Mouse (Mus musculus) heart, embryonic 10.5 days (tissue): ENCODE measurements at regions not wholly inside any gene's neighbourhood (a gene's known extent, or its start where the extent isn't known, plus 50 kb on each side); places are given as distances from the start of the nearest gene placed in this dataset.
"Not testable (repeated sequence)": the region's sequence is repeated elsewhere in the genome, so short reads cannot be mapped to it uniquely, and the experiment has no call there.

ENCODE experiments used
- DNase-seq: peaks from one replicate; pipeline ENCODE4 v3.0.0-alpha.2; 2017; ENCODE audit warnings: low spot score
- H3K27ac ChIP-seq: fragments of 300-500 bp; sonication (generic); 2 replicates; pipeline ENCODE4 v1.5.1; 2016; ENCODE audit warnings: mild to moderate bottlenecking
- H3K27me3 ChIP-seq: fragments of 300-500 bp; sonication (generic); 2 replicates; pipeline ENCODE4 v1.6.1; 2016; ENCODE audit warnings: mild to moderate bottlenecking; ENCODE audit not compliant: poor library complexity, insufficient read depth, severe bottlenecking
- H3K36me3 ChIP-seq: fragments of 300-500 bp; sonication (generic); 2 replicates; pipeline ENCODE4 v1.6.1; 2016; ENCODE audit warnings: mild to moderate bottlenecking, moderate library complexity
- H3K4me1 ChIP-seq: fragments of 300-500 bp; sonication (generic); 2 replicates; pipeline ENCODE4 v1.6.1; 2016; ENCODE audit warnings: mild to moderate bottlenecking
- H3K4me3 ChIP-seq: fragments of 300-500 bp; sonication (generic); 2 replicates; pipeline ENCODE4 v1.5.1; 2016; ENCODE audit warnings: mild to moderate bottlenecking, moderate library complexity
- H3K9me3 ChIP-seq: fragments of 300-500 bp; sonication (generic); 2 replicates; pipeline ENCODE4 v1.6.1; 2016; ENCODE audit warnings: mild to moderate bottlenecking, moderate library complexity
- WGBS: fragments of 180-500 bp; shearing (Covaris S2); methylation state at CpG from one replicate; pipeline ENCODE4 v1.1.7; 2016; 5-methylcytosine and 5-hydroxymethylcytosine counted together

DNA sequence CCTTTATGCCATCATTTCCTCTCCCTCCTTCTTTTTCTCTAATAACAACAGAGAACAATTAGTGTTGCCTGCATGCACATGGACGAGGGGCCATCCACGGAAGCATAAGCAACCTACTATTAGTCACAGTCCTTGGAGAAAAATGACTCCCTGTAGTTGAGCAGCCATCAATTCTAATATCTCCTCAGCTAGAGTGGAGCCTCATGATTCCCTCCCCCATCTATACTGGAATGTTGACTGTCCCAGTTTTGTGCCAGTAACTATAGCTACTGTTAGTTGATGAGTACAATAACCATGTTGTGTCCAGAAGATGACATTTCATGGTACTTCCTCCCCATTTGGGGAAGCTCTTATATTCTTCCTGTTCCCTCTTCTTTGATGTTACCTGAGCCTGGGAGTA lies 64.3 kb upstream of the Rtn4 start:
- peaks cover 4% of the 10 kb centered on the region; the same call in 1 of the 2 replicates for H3K4me1 ChIP-seq
- 78% methylated on average over 2 of the region's 2 CpGs for WGBS
- H3K27ac ChIP-seq: no peak overlapping the region
- no peaks in the 10 kb centered on the region for H3K9me3 ChIP-seq
- H3K4me3 ChIP-seq: no peak overlapping the region
- no peaks in the 10 kb centered on the region for H3K27me3 ChIP-seq
- DNase-seq: no peak
- H3K36me3 ChIP-seq: no peaks in the 10 kb centered on the region

DNA sequence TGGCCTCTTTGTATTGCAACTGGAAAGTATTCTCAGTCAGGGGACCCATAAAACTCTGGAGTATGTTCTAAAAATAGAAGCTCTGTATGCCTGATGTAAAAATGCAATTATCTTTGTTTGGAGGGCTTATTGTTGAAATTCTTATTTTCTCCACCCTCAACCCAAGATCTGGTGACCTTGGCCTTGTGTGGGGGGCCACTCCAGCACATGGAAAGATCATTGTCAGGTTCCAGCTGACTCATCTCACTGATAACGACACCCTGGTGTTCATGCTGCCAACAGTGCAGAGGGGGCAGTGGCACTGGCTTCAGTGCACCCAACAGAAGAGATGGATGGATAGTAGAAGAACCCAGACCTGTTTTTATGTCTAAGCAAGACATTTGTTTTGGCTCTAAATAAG lies 60.3 kb upstream of the Rtn4 start:
- no peaks in the 10 kb centered on the region for H3K27me3 ChIP-seq
- H3K27ac ChIP-seq: no peak overlapping the region
- no peaks in the 10 kb centered on the region for H3K9me3 ChIP-seq
- H3K4me3 ChIP-seq: no peak overlapping the region
- peaks cover 18% of the 10 kb centered on the region for H3K4me1 ChIP-seq
- no peaks in the 10 kb centered on the region for H3K36me3 ChIP-seq
- WGBS: 50% methylated on average over 1 of the region's 1 CpGs
- DNase-seq: no peak

DNA sequence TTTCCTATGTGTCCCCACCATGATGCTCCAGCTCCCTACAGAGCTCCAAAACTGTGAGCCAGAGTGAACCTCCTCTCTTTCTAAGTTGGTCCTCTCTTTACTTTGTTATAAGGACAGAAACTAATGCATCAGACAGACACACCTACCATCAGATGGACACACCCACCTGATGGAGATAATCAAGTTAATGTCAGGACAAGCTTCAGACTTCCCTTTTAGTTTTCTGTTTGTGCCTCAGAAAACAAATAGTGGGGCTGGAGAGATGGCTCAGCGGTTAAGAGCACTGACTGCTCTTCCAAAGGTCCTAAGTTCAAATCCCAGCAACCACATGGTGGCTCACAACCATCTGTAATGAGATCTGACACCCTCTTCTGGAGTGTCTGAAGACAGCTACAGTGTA lies 59.5 kb upstream of the Rtn4 start:
- not testable (repeated sequence) for H3K27ac ChIP-seq, H3K27me3 ChIP-seq, DNase-seq, H3K36me3 ChIP-seq, H3K9me3 ChIP-seq, H3K4me3 ChIP-seq
- peaks cover 26% of the 10 kb centered on the region for H3K4me1 ChIP-seq
- WGBS: 71% methylated on average over 1 of the region's 1 CpGs

DNA sequence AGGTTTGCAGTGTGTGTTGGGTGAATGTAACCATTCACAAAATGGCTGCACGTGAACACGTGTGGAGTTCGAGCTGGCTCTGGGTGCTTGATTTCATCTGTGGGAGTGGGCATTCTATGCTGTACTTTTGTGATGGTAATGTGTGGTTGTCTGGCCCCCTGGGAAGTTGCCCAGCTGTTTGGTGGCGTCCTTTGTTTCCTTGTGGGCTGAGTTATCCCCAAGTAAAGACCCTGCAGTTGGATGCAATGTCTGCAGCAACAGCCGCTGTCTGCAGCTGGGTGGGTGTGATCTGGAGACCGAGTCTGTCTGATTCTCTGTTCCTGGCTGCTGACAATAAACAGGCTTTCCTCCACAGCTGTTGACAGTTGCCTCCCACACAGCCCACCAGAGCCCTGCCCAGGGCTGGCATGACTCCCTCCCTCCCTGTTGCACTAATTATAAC lies 56.0 kb upstream of the Rtn4 start:
- Histone ChIP-seq H3K27me3 (no peaks in the 10 kb centered on the region), H3K4me3 (no peak overlapping the region), H3K36me3 (no peaks in the 10 kb centered on the region), H3K4me1 (peaks cover 36% of the 10 kb centered on the region), H3K9me3 (no peaks in the 10 kb centered on the region), H3K27ac (peak overlapping the region; percentile 77)
- WGBS: 31% methylated on average over 6 of the region's 6 CpGs
- DNase-seq: peak; percentile 91

DNA sequence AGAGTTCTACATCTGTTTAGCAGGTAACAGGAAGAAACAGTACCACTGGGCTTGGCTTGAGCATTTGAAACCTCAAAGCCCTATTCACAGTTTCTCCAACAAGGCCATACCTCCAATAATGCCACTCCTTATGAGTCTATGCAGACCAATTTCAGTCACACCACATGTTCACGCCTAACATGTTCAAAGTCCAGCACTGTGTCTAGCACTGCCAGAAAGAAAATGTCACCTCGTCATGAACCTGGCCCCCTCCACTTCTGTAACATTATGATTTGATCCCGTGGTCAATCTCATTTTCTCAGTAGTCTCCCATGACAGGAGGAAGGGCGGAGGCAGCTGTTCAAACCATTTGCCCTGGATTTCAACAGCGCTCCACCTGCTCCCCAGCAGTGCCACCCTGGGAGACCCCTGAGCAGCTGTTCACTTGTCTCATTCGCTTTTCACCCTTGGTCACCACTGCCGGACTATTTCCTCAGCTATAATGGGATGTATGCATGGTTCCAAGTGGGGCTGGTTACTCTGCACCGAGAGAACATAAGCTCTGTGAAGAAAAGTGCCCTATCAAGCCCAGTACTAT lies 54.6 kb upstream of the Rtn4 start:
- no peak for DNase-seq
- 80% methylated on average over 8 of the region's 8 CpGs for WGBS

DNA sequence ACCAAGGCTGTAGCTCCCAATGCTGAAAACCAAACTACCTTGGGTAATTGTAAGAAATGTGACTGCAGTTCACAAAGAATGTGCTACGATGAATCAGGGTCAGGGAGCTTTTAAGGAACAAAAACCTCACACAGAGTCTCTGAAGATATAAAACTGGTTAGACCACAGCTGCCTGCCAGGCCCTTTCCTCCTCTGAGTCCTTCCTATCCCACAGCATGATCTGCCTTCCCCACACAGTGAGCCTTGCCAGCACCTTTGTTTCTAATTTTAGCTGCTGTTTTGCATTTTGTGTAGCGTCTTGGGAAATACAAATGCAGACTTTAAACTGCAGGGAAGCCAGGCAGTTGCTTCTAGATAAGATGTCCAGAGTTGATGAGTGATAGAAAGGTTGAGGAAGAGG lies 53.9 kb upstream of the Rtn4 start:
- DNase-seq: no peak
- Histone ChIP-seq H3K27me3 (no peaks in the 10 kb centered on the region), H3K27ac (peak overlapping the region; percentile 59; the same call in 1 of the 2 replicates), H3K9me3 (no peaks in the 10 kb centered on the region), H3K4me3 (no peak overlapping the region), H3K4me1 (peaks cover 32% of the 10 kb centered on the region), H3K36me3 (no peaks in the 10 kb centered on the region)
- WGBS: 21% methylated on average over 2 of the region's 2 CpGs

More for the DNA sequence above, 54.6 kb upstream of the Rtn4 start:
- H3K36me3 ChIP-seq: no peaks in the 10 kb centered on the region
- H3K4me1 ChIP-seq: peaks cover 32% of the 10 kb centered on the region
- H3K4me3 ChIP-seq: no peak overlapping the region
- H3K27ac ChIP-seq: peak overlapping the region; percentile 77; the same call in 1 of the 2 replicates
- H3K27me3 ChIP-seq: no peaks in the 10 kb centered on the region
- no peaks in the 10 kb centered on the region for H3K9me3 ChIP-seq
